Mouse (Mus musculus) ES-Bruce4 (cell line): ENCODE data around the gene Tapbpl.

Experiments
- EP300 ChIP-seq: IDR thresholded peaks from 2 replicates; pipeline ENCODE4 v1.6.1; 2011; ENCODE audit warnings: low read depth, low read length; ENCODE audit not compliant: insufficient read depth
- POLR2A ChIP-seq: IDR thresholded peaks from one replicate; pipeline ENCODE4 v1.8.1; 2011; ENCODE audit warnings: low read length; ENCODE audit not compliant: insufficient read depth

GRCm38 (mm10) chr6:125279729-125280128 lies 48.1 kb upstream of the Tapbpl start:
- TF ChIP-seq POLR2A (no peak), EP300 (no peak)
